Mouse (Mus musculus) liver, embryonic 12.5 days (tissue): ENCODE data around the gene Olfr1094. TPM values are rescaled to one million over a fixed set of nuclear protein-coding genes. Genes with fewer than 3 reads are reported as not detected.

Experiments used
- ATAC-seq: fragments of 200-750 bp; cut with Nextera tagmentation; 2 replicates; pipeline ENCODE4 v1.8.0; 2017; ENCODE audit warnings: moderate number of reproducible peaks, mild to moderate bottlenecking, moderate library complexity
- H3K27ac ChIP-seq: fragments of 300-500 bp; sonication (generic); 2 replicates; pipeline ENCODE4 v1.5.1; 2016; ENCODE audit warnings: mild to moderate bottlenecking
- H3K27me3 ChIP-seq: fragments of 300-500 bp; sonication (generic); replicated peaks from 2 replicates; pipeline ENCODE4 v1.6.1; 2016; ENCODE audit warnings: mild to moderate bottlenecking, moderate library complexity
- H3K36me3 ChIP-seq: fragments of 300-500 bp; sonication (generic); 2 replicates; pipeline ENCODE4 v1.6.1; 2016; ENCODE audit warnings: mild to moderate bottlenecking, moderate library complexity
- H3K4me1 ChIP-seq: fragments of 300-500 bp; sonication (generic); 2 replicates; pipeline ENCODE4 v1.6.1; 2016
- H3K4me2 ChIP-seq: fragments of 300-500 bp; sonication (generic); 2 replicates; pipeline ENCODE4 v1.6.1; 2016; ENCODE audit warnings: mild to moderate bottlenecking, moderate library complexity
- H3K4me3 ChIP-seq: fragments of 300-500 bp; sonication (generic); 2 replicates; pipeline ENCODE4 v1.5.1; 2016; ENCODE audit warnings: mild to moderate bottlenecking, moderate library complexity
- H3K9ac ChIP-seq: fragments of 300-500 bp; sonication (generic); 2 replicates; pipeline ENCODE4 v1.6.1; 2016; ENCODE audit warnings: mild to moderate bottlenecking, moderate library complexity
- H3K9me3 ChIP-seq: fragments of 300-500 bp; sonication (generic); replicated peaks from 2 replicates; pipeline ENCODE4 v1.6.1; 2016; ENCODE audit warnings: mild to moderate bottlenecking, moderate library complexity
- WGBS: fragments of 180-500 bp; shearing (Covaris S2); methylation state at CpG from one replicate; pipeline ENCODE4 v1.1.7; 2016; ENCODE audit not compliant: insufficient replicate concordance; 5-methylcytosine and 5-hydroxymethylcytosine counted together
- polyA plus RNA-seq: library from polyadenylated mRNA; unstranded; fragments of >200 nt; fragmentation: Nextera tagmentation; extraction: Ambion mirVana; gene quantifications from 2 replicates; pipeline ENCODE4 v1.2.1, GENCODE M21; 2016

Olfr1094 gene
- not detected in 2 replicates for polyA plus RNA-seq

GRCm38 (mm10) chr2:86824363-86824762 is at the start of gene Olfr1094:
TSS of gene Olfr1094 (plus strand) at chr2:86824663.
- Histone ChIP-seq H3K9ac (no peak within 1 kb of the TSS), H3K27ac (no peak within 1 kb of the TSS), H3K4me3 (no peak within 1 kb of the TSS), H3K36me3 (no peaks in the 10 kb centered on the region), H3K4me2 (no peak within 1 kb of the TSS), H3K4me1 (no peaks in the 10 kb centered on the region), H3K9me3 (no peaks in the 10 kb centered on the region), H3K27me3 (no peaks in the 10 kb centered on the region)
- ATAC-seq: no peak

- Histone ChIP-seq H3K4me3 (no peak within 1 kb of the TSS), H3K27me3 (no peaks in the 10 kb centered on the region), H3K4me2 (no peak within 1 kb of the TSS), H3K9ac (no peak within 1 kb of the TSS), H3K4me1 (no peaks in the 10 kb centered on the region), H3K36me3 (no peaks in the 10 kb centered on the region), H3K9me3 (no peaks in the 10 kb centered on the region), H3K27ac (no peak within 1 kb of the TSS)
- WGBS: 61% methylated on average over 2 of the region's 2 CpGs
- ATAC-seq: no peak
These were observed 42.3 kb upstream of the Olfr1094 start, which contains the start of gene Olfr1093 for GRCm38 (mm10) chr2:86782179-86782578. TSS of gene Olfr1093 (plus strand) at chr2:86782479.

GRCm38 (mm10) chr2:86809918-86810317 is 14.5 kb upstream of the Olfr1094 start, which contains the start of gene Olfr141:
TSS of gene Olfr141 (minus strand) at chr2:86810018.
- no peak within 1 kb of the TSS for H3K27ac ChIP-seq
- no peaks in the 10 kb centered on the region for H3K4me1 ChIP-seq
- H3K4me3 ChIP-seq: no peak within 1 kb of the TSS
- ATAC-seq: no peak
- H3K4me2 ChIP-seq: no peak within 1 kb of the TSS
- H3K36me3 ChIP-seq: no peaks in the 10 kb centered on the region
- H3K27me3 ChIP-seq: no peaks in the 10 kb centered on the region
- H3K9me3 ChIP-seq: no peaks in the 10 kb centered on the region
- H3K9ac ChIP-seq: no peak within 1 kb of the TSS

- H3K4me1 ChIP-seq: no peaks in the 10 kb centered on the region
- H3K4me2 ChIP-seq: no peak within 1 kb of the TSS
- no peak for ATAC-seq
- no peak within 1 kb of the TSS for H3K4me3 ChIP-seq
- no peaks in the 10 kb centered on the region for H3K36me3 ChIP-seq
- no peaks in the 10 kb centered on the region for H3K27me3 ChIP-seq
- 75% methylated on average over 3 of the region's 3 CpGs for WGBS
- H3K9me3 ChIP-seq: no peaks in the 10 kb centered on the region
- no peak within 1 kb of the TSS for H3K27ac ChIP-seq
- H3K9ac ChIP-seq: no peak within 1 kb of the TSS
These were observed 27.1 kb downstream of the Olfr1094 start, which contains the start of gene Olfr1095 for GRCm38 (mm10) chr2:86851596-86851995. TSS of gene Olfr1095 (minus strand) at chr2:86851696.

- no peak within 1 kb of the TSS for H3K4me2 ChIP-seq
- no peak within 1 kb of the TSS for H3K27ac ChIP-seq
- ATAC-seq: no peak
- no peaks in the 10 kb centered on the region for H3K36me3 ChIP-seq
- H3K4me3 ChIP-seq: no peak within 1 kb of the TSS
- no peaks in the 10 kb centered on the region for H3K4me1 ChIP-seq
- H3K27me3 ChIP-seq: no peaks in the 10 kb centered on the region
- 39% methylated on average over 1 of the region's 1 CpGs for WGBS
- no peak within 1 kb of the TSS for H3K9ac ChIP-seq
- no peaks in the 10 kb centered on the region for H3K9me3 ChIP-seq
These were observed 50.2 kb downstream of the Olfr1094 start, which contains the start of gene Gm13723 for GRCm38 (mm10) chr2:86874702-86875101. TSS of gene Gm13723 (minus strand) at chr2:86874802.

Other genes starting within 250 kb of the Olfr1094 start
- not detected in 2 replicates for gene Olfr1082, start 225.7 kb upstream of the Olfr1094 start, polyA plus RNA-seq
- gene Olfr1084, start 184.9 kb upstream of the Olfr1094 start, polyA plus RNA-seq: not detected in 2 replicates
- not detected in 2 replicates for gene Olfr1085, start 162.6 kb upstream of the Olfr1094 start, polyA plus RNA-seq
- not detected in 2 replicates for gene Olfr1086, start 144.6 kb upstream of the Olfr1094 start, polyA plus RNA-seq
- gene Olfr1087, start 126.3 kb upstream of the Olfr1094 start, polyA plus RNA-seq: not detected in 2 replicates
- not detected in 2 replicates for gene Olfr1089, start 91.0 kb upstream of the Olfr1094 start, polyA plus RNA-seq
- not detected in 2 replicates for gene Olfr1090, start 65.7 kb upstream of the Olfr1094 start, polyA plus RNA-seq
- gene Olfr1093, start 42.2 kb upstream of the Olfr1094 start, polyA plus RNA-seq: not detected in 2 replicates
- not detected in 2 replicates for gene Olfr141, start 14.6 kb upstream of the Olfr1094 start, polyA plus RNA-seq
- gene Olfr1095, start 27.0 kb downstream of the Olfr1094 start, polyA plus RNA-seq: not detected in 2 replicates
- not detected in 2 replicates for gene Gm13723, start 50.1 kb downstream of the Olfr1094 start, polyA plus RNA-seq
- not detected in 2 replicates for gene Olfr1097, start 67.6 kb downstream of the Olfr1094 start, polyA plus RNA-seq
- not detected in 2 replicates for gene Olfr1098, start 99.9 kb downstream of the Olfr1094 start, polyA plus RNA-seq
- not detected in 2 replicates for gene Olfr1099, start 136.0 kb downstream of the Olfr1094 start, polyA plus RNA-seq
- not detected in 2 replicates for gene Olfr1100, start 155.3 kb downstream of the Olfr1094 start, polyA plus RNA-seq
- gene Olfr1101, start 166.6 kb downstream of the Olfr1094 start, polyA plus RNA-seq: not detected in 2 replicates
- not detected in 2 replicates for gene Olfr1102, start 173.7 kb downstream of the Olfr1094 start, polyA plus RNA-seq
- not detected in 2 replicates for gene Olfr1104, start 202.4 kb downstream of the Olfr1094 start, polyA plus RNA-seq
- gene Olfr1105, start 211.9 kb downstream of the Olfr1094 start, polyA plus RNA-seq: not detected in 2 replicates
- gene Olfr1106, start 227.6 kb downstream of the Olfr1094 start, polyA plus RNA-seq: not detected in 2 replicates